11 mouse cellular contexts compared by ENCODE assay signal in the genomic region with DNA sequence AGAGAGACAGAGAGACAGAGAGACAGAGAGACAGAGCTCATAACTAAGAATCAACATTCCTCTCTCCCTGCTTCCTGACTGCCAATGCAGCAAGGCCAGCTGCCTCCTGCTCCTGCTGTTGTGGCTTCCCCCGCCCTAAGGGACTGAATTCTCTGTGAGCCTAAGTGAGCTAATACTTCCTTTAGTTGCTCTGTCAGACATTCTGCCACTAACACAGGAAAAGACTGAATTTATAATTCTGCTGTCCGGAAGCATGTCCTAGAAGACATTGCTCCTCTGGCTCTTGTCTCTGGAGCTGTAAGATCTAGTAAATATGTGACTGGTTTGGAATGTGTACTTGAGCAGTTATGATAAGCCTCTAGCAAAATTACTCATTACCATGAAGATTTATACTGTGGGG.
DNase-seq lines count a peak whose midpoint lies in the region; ATAC-seq and TF ChIP-seq lines count a peak whose summit lies in the region.
"Had no signal": no experiment of that assay in that cellular context is flagged by ENCODE, and none has a peak within 500 bp of the region (broad histone marks: within the 10 kb centered on the region; RNA-seq: fewer than 3 reads in every experiment).

No protein-coding gene starts in this region.

- H3K4me3 ChIP-seq in intestine, postnatal 0 days (ENCODE audit: low read depth, low read length), result no peak overlapping the region
- no peak overlapping the region for H3K4me3 ChIP-seq in lung, postnatal 0 days (ENCODE audit: low read depth, low read length)
- no peak overlapping the region for H3K4me3 ChIP-seq in layer of hippocampus, adult 2 months
- H3K4me3 ChIP-seq: hindbrain, embryonic 10.5 days; liver, embryonic 13.5 days had no signal

- no peaks in the 10 kb centered on the region for H3K9me3 ChIP-seq in intestine, postnatal 0 days (ENCODE audit: control insufficient read depth)
- no peaks in the 10 kb centered on the region for H3K9me3 ChIP-seq in lung, postnatal 0 days (ENCODE audit: low read length)
- H3K9me3 ChIP-seq: hindbrain, embryonic 10.5 days; liver, embryonic 13.5 days had no signal

- 18% methylated on average over 2 of the region's 2 CpGs for WGBS in intestine, postnatal 0 days
- WGBS in lung, postnatal 0 days, result 11% methylated on average over 2 of the region's 2 CpGs

- no peak overlapping the region for H3K4me2 ChIP-seq in intestine, postnatal 0 days (replicated peaks; ENCODE audit: low read depth)
- no peak overlapping the region for H3K4me2 ChIP-seq in lung, postnatal 0 days (replicated peaks; ENCODE audit: low read depth, low read length)
- H3K4me2 ChIP-seq: liver, embryonic 13.5 days had no signal

- TF ChIP-seq CTCF in intestine, postnatal 0 days (IDR thresholded peaks at IDR 0.05; ENCODE audit: low read depth), result no peak
- TF ChIP-seq CTCF in lung, postnatal 0 days (IDR thresholded peaks at IDR 0.05), result no peak
- no peak for TF ChIP-seq CTCF in layer of hippocampus, adult 2 months (conservative IDR thresholded peaks at IDR 0.05)

- no peaks in the 10 kb centered on the region for H3K4me1 ChIP-seq in intestine, postnatal 0 days (replicated peaks; ENCODE audit: control insufficient read depth, insufficient read depth, low read length)
- peaks cover 7% of the 10 kb centered on the region; the same call in 1 of the 2 replicates for H3K4me1 ChIP-seq in lung, postnatal 0 days (ENCODE audit: insufficient read depth, low read depth, low read length)
- H3K4me1 ChIP-seq: hindbrain, embryonic 10.5 days had no signal

- TF ChIP-seq EP300 in lung, postnatal 0 days (IDR thresholded peaks at IDR 0.05), result 0 out of 2 replicates have a peak, but pooled peaks have one; percentile 23

- 0 out of 2 replicates have a peak, but pooled peaks have one; percentile 32 for ATAC-seq in intestine, postnatal 0 days
- ATAC-seq in lung, postnatal 0 days, result no peak
- ATAC-seq: forebrain, embryonic 14.5 days had no signal

- no peaks in the 10 kb centered on the region for H3K36me3 ChIP-seq in intestine, postnatal 0 days (ENCODE audit: control insufficient read depth, insufficient read depth)
- no peaks in the 10 kb centered on the region for H3K36me3 ChIP-seq in lung, postnatal 0 days (ENCODE audit: insufficient read depth, low read length)
- H3K36me3 ChIP-seq: hindbrain, embryonic 10.5 days; liver, embryonic 13.5 days had no signal

- H3K27ac ChIP-seq in intestine, postnatal 0 days (ENCODE audit: low read depth, low read length), result peak overlapping the region; percentile 78
- peak overlapping the region; percentile 73 for H3K27ac ChIP-seq in lung, postnatal 0 days (ENCODE audit: low read length)
- H3K27ac ChIP-seq in layer of hippocampus, adult 2 months, result no peak overlapping the region
- H3K27ac ChIP-seq: hindbrain, embryonic 10.5 days; liver, embryonic 13.5 days had no signal

- no peak overlapping the region for H3K9ac ChIP-seq in intestine, postnatal 0 days (ENCODE audit: low read depth, low read length)
- no peak overlapping the region for H3K9ac ChIP-seq in lung, postnatal 0 days (replicated peaks; ENCODE audit: low read depth)
- H3K9ac ChIP-seq: liver, embryonic 13.5 days had no signal

- no peaks in the 10 kb centered on the region for H3K27me3 ChIP-seq in intestine, postnatal 0 days (replicated peaks; ENCODE audit: control insufficient read depth, insufficient read depth, low read length)
- H3K27me3 ChIP-seq in lung, postnatal 0 days (replicated peaks; ENCODE audit: insufficient read depth, low read length), result no peaks in the 10 kb centered on the region
- H3K27me3 ChIP-seq: liver, embryonic 13.5 days had no signal

- DNase-seq in gastrocnemius, postnatal 14 days, result peak; percentile 14
- no peak for DNase-seq in gastrocnemius, postnatal 36 days
- peak; percentile 15 for DNase-seq in R1 (ENCODE audit: low read depth, low spot score)
- DNase-seq in lung, postnatal 0 days (ENCODE audit: low spot score), result peak; percentile 46
- no peak for DNase-seq in layer of hippocampus, adult 2 months (ENCODE audit: low spot score in 2 of 2)
- no peak for DNase-seq in layer of hippocampus, postnatal 25 days (ENCODE audit: extremely low spot score in 1 of 2, low spot score in 1 of 2)
- DNase-seq in left cerebral cortex, adult 9 months (ENCODE audit: low spot score in 2 of 2), result no peak
- DNase-seq: liver, embryonic 13.5 days had no signal

- intact Hi-C loops in gastrocnemius, postnatal 14 days (cut with DNase I; ENCODE audit: low total_unique reads), result no loop called here
- intact Hi-C loops in gastrocnemius, postnatal 36 days (cut with DNase I), result no loop called here

Comparison
In these comparisons a context has a peak if more than half of its experiments do, and no peak if none do; other contexts are left out.
1. DNase-seq: peak in gastrocnemius, postnatal 14 days (single experiment), R1 (single experiment) and lung, postnatal 0 days (single experiment); none in gastrocnemius, postnatal 36 days (0 of 2), layer of hippocampus, adult 2 months (0 of 2), layer of hippocampus, postnatal 25 days (0 of 2) and left cerebral cortex, adult 9 months (0 of 2).